Mouse (Mus musculus): Measurements from ENCODE around the gene Racgap1. TPM values are rescaled to one million over a fixed set of nuclear protein-coding genes. Genes with fewer than 3 reads are reported as not detected.

Gene Racgap1
- total RNA-seq (2021): 10 to 100 TPM; 22.0 to 26.1 TPM

DNA sequence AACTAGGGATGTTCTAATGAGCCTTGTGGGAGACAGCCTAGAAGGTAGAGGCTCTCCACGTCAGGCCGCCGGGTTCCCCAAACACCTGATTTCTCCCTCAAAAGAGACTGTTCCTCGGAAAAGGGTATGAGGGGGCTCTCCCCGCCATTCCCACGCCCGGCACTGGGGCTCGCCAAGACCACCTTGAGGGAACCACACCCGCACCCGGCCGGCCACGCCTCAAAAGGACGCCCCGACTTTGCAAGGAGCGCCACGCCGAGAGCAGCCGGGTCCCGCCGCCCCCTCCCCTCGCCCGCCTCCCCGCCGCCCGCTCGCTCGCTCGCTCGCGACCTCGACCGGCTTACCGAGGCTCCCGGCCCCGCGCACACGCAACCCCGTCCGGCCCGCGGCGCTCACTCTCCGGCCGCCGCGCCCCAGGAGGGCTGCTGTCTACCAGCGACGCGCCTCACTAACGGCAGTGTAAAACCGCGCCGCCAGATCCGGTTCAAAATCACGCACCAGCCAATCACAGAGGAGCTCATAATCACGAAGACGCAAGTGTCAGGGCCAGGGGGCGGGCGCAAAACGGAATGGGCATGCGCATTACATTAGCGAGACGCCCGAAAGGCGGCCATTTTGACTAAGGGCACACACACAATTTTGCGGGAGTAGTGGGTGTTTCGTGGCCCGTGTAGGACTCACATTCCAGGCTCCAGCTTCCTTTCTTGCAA lies at the start of gene Racgap1:
Gene Racgap1, minus strand, starts transcription at position 494 of the 710 bp plus-strand sequence.
- intact Hi-C loops (cut with DNase I): no loop called here
- DNase-seq: peak; percentile 98

DNA sequence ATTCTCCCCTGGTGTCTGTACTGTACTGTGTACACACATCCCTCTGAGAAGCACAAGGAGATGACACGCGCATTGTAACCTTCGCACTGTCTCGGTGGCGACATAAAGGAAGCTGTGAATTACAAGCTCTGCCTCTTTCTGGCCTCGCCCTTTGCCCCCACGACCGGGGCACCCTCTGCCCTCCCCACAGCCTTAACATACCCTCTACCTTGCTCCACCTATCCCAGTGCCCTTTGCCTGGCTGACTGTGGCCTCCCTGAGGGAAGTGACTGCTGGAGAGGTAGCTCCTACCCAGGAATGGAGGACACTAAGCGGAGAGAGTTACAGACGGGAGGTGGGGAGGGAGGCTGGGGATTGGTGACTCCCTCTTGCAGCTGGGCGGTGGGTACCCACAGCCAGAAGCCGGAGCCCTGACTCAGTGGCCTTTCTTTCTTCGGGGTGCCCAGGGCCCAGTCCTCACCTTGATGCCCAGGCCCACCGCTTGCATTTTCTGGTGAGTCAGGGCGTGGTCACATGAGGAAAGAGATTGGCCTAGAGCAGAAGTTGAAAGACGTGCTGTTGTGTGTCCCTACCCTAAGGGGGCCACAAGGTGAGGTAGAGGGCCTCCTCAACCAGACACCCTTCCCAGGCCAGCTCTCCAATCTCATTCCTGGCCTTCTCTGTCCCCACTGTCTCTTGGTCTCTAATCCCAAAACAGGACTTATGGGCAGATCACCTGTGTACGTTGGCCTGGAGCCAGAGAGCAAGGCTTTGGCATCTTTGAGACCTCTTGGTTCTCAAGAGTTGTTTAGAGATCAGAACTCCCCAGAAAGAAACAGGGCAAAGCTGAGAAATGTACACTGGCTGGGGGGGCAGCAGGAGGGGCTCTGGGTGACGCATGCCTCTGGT lies 49.0 kb upstream of the Racgap1 start:
- intact Hi-C loops (cut with DNase I): no loop called here
- no peak for DNase-seq

DNA sequence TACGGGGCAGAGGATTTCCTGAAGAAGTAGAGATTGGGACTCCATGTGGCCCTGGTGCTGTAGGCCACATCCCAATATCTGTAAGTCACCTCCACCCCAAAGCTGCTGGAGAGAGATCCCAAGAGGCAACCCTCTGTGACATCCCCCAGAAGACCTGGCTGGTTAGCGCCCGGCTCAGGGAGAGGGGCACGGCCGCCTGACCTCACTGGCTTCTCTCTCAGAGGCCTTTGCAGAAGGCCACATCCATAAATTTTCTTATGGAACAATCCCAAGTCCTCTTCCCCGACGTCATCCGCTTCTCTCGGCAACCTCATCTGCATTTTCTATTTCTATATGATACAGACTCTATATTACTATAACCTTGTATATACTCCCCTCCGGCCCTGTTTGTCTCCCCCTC lies 48.3 kb upstream of the Racgap1 start:
- intact Hi-C loops (cut with DNase I): no loop called here
- DNase-seq: no peak

GRCm38 (mm10) chr15:99698533-99699085 lies 47.2 kb upstream of the Racgap1 start:
- intact Hi-C loops (cut with DNase I): no loop called here
- no peak for DNase-seq

- intact Hi-C loops (cut with DNase I): no loop called here
- DNase-seq: no peak
These were observed 45.9 kb upstream of the Racgap1 start for GRCm38 (mm10) chr15:99697309-99697708.

GRCm38 (mm10) chr15:99691976-99692375 lies 40.5 kb upstream of the Racgap1 start:
- intact Hi-C loops (cut with DNase I): no loop called here
- DNase-seq: no peak

DNA sequence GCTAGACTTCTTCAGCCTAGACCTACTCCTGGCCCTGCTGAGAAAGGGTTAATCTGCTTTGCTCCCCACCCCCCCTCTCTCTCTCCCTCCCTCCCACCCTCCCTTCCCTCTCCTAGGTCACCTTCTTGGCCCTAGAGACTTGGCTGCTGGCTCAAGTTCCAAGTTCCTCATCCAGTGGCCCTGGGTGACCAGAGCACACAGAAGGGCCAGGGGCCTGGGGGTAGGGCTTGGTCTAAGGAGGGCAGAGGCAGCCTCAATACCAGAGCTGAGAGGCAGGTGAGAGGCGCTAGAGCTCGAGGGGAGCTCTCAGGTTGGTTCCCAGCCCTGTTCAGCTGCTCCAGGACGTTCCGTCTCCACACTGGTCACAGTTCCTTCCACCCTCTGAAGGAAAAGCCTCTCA lies 39.5 kb upstream of the Racgap1 start:
- no peak for DNase-seq
- intact Hi-C loops (cut with DNase I): no loop called here

GRCm38 (mm10) chr15:99688712-99689111 lies 37.3 kb upstream of the Racgap1 start:
- DNase-seq: peak; percentile 54
- intact Hi-C loops (cut with DNase I): loop anchor here (5.0 kb wide), 1 partner anchor 91 kb away; no protein-coding TSS in a partner anchor

GRCm38 (mm10) chr15:99684156-99684555 lies 32.7 kb upstream of the Racgap1 start:
- DNase-seq: no peak
- intact Hi-C loops (cut with DNase I): no loop called here

DNA sequence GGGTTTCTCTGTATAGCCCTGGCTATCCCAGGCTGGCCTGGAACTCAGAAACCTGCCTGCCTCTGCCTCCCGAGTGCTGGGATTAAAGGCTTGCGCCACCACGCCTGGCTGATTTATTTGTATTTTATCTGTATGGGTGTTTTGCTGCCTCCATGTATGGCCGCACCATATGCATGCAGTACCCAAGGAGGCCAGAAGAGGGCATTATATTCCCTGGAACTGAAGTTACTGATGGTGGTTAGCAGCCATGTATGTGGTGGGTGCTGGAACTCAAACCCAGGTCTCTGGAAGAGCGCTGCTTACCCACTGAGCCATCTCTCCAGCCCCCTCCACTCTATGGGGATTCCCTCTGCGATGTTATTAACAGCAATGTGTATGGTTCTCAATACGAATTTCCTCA lies 31.4 kb upstream of the Racgap1 start:
- intact Hi-C loops (cut with DNase I): no loop called here
- no peak for DNase-seq

DNA sequence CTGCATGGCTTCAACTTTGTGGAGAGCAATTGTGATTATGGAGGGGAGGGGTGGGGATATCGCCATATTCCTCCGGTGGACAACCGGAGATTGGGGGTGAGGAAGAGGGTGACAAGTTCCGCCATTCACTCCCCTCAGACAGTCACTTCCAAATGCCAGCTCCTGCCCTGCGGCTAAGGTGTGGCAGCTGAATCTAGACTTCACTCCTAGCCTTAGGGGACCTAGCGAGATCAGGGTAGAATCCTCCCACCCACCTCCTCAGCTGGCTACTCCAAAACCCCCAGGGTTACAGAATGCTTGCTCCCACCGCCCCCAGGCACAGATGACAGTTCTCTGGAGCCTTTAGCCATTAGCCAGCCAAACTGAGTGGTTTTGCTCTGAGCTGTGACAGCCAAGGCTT lies 27.6 kb upstream of the Racgap1 start:
- intact Hi-C loops (cut with DNase I): no loop called here
- DNase-seq: no peak

DNA sequence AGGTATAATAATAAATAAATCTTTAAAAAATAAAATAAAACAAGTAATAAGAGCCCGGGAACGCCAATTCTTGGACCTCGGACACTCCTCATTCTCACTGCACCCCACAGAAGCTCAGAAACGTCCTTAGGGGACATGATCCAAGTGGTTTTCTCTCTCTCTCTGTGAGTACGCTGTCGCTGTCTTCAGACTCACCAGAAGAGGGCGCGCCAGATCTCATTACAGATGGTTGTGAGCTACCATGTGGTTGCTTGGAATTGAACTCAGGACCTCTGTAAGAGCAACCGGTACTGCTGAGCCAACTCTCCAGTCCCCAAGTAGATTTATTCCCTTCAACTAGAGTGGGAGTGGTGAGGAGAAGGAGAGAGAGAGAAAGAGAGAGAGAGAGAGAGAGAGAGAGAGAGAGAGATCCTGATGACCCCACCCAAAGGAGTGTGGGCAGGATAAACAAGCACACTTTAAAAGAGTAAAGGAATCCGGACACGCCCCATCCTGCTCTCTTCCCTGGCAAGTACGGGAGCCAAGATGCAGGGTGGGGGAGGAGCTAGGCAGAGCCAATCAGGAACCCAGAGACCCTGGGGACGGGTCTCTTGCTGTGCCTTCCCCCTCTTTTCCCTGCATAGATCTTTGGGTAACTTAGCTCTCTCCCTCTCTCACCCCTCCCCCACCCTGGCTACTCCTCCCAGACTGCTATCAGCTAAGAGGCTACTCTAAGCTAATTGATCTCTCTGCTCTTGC lies 26.8 kb upstream of the Racgap1 start:
- DNase-seq: no peak
- intact Hi-C loops (cut with DNase I): no loop called here

GRCm38 (mm10) chr15:99677089-99677488 lies 25.6 kb upstream of the Racgap1 start:
- DNase-seq: peak; percentile 90
- intact Hi-C loops (cut with DNase I): no loop called here

GRCm38 (mm10) chr15:99674866-99675265 lies 23.4 kb upstream of the Racgap1 start:
- DNase-seq: no peak
- intact Hi-C loops (cut with DNase I): no loop called here

DNA sequence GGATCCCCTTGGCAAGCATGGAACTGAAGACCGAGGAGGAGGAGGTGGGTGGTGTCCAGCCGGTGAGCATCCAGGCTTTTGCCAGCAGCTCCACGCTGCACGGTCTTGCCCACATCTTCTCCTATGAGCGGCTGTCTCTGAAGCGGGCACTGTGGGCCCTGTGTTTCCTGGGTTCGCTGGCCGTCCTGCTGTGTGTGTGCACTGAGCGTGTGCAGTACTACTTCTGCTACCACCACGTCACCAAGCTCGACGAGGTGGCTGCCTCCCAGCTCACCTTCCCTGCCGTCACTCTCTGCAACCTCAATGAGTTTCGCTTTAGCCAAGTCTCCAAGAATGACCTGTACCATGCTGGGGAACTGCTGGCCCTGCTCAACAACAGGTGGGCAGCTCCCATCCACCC lies 20.3 kb upstream of the Racgap1 start:
- no peak for DNase-seq
- intact Hi-C loops (cut with DNase I): no loop called here

DNA sequence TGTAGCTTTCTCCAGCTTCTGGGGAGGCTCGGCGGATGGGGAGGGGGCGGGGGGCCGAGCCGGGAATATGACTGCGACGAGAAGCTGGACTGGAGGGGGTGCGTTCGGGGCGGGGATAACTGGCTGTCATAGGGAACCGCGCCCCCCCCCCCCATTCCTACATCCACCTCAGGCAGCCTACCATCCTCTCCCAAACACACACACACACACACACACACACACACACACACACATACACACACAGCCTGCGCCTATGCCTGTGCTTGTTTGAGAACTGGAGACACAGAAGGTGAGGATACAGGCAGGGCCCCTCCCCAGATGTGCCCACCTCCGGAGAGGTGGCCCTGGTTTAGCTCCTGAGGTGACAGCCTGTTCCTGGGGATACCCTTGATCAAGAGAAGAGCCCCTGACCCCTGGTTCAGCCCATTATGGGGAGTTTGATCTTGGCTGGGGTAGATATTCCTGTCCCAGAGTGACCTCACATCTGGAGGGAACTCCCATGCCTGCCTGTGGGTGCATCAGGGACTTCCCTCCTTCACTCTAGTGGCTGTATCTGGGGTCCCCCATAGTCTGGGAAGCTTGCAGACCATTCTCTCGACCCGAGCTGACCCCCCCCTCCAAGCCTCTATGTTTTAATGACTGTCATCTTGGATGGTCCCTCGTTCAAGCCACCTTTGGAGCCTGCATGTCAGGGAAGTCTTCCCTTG lies 19.7 kb upstream of the Racgap1 start:
- intact Hi-C loops (cut with DNase I): no loop called here
- DNase-seq: no peak

GRCm38 (mm10) chr15:99670154-99670821 lies 18.8 kb upstream of the Racgap1 start, which contains the start of gene Asic1:
Asic1 (plus strand) TSS chr15:99670368.
- peak; percentile 64 for DNase-seq
- intact Hi-C loops (cut with DNase I): no loop called here

DNA sequence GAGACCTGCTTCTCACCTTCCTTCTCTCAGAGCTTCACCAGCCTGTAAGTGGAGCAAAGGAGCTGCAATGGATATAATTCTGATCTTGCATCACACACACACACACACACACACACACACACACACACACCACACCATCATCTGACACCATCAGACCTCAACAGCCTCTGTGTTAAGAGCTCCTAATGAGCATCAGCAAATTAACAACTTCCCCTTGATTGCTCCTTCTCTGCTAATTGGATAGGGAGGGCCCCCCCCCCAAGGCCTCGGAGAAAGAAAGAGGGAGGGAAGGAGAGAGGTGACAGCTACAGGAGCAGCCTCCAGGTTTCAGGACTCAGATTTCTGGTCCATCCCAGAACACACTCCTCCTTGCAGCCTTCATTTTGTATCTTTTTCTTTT lies 17.9 kb upstream of the Racgap1 start:
- DNase-seq: no peak
- intact Hi-C loops (cut with DNase I): loop anchor here (1.0 to 5.0 kb wide), 2 partner anchors 73 to 172 kb away; no protein-coding TSS in a partner anchor

DNA sequence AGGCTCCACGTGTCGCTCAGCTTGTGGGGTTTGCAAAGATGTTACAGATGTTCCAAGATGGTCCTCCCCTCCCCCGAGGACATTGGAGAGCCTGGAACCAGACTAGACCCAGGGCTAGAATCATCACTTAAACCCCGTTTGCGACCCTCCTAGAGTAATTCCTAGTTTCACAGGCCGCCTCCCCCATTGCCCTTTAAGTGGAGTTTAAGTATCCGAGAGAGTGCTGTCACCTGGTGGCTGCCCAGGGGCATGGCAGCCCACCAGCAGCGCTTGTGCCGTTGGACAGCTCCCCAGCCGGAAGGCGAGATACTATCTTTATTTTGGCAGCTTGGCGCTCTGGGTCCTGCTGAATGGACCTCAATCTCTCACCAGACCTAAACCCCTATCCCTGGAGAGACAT lies 17.4 kb upstream of the Racgap1 start:
- intact Hi-C loops (cut with DNase I): loop anchor here (1.0 to 5.0 kb wide), 2 partner anchors 73 to 172 kb away; no protein-coding TSS in a partner anchor
- DNase-seq: peak; percentile 85

Data from left cerebral cortex, postnatal 4 days (tissue).